Mouse (Mus musculus): ENCODE measurements around the gene Grb14.

The Grb14 gene

DNA sequence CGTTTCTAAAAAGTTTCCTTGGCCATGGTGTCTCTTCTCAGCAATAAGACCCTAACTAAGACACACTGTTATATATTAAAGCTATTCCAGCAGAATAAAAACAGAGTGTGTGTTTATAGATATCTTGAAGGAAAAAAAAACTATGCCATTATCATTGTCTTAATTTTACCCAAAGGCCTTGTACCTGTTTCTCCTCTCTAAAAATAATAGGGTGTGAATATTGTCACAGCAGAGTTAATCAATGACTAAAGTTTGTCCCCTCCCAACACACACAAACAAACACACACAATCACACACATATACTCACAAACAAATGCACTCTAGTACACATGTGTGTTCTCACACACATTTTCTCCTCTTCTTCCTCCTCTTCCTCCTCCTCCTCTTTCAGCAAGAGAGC lies at the start of gene Grb14:
Gene Grb14 (minus strand): TSS at position 101 of the 400 bp plus-strand sequence.
- in situ Hi-C loops (cut with MboI; ENCODE audit: low sequenced_read_pairs): no loop called here

DNA sequence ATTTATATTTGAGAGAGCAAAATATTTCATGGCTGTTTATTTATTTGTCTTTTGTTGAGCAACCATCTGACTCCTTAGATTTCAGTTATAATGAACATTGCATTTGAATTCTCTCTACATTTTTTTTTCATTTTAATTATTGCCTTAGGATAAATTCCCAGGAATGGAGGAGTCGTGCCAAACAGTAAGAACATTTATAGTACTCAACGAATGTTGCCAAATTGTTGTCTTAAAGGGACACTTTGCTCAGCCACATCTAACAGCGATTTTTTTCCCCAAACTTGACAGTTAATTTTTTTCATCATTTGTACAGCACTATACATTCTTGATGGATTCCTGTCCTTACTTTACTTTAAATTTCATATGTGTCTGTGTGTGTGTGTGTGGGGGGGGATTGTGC lies 47.4 kb upstream of the Grb14 start:
- in situ Hi-C loops (cut with MboI; ENCODE audit: low sequenced_read_pairs): no loop called here

DNA sequence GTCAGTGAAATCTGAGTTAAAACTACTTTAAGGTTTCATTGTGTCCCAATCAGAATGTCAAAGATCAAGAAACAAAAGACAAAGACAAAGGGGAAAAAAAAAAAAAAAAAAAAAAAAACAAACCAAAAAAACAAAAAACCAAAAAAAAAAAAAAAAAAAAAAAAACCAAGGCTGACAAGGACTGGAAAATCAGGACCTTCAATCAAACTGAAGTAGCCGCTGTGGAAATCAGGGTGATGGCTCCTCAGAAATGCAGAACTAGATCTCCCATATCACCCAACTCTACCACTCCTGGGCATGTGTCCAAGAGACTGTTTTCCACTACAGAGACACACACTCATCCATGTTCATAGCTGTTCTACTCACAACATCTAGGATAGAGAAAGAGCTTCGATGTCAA lies 29.0 kb upstream of the Grb14 start:
- in situ Hi-C loops (cut with MboI; ENCODE audit: low sequenced_read_pairs): no loop called here

DNA sequence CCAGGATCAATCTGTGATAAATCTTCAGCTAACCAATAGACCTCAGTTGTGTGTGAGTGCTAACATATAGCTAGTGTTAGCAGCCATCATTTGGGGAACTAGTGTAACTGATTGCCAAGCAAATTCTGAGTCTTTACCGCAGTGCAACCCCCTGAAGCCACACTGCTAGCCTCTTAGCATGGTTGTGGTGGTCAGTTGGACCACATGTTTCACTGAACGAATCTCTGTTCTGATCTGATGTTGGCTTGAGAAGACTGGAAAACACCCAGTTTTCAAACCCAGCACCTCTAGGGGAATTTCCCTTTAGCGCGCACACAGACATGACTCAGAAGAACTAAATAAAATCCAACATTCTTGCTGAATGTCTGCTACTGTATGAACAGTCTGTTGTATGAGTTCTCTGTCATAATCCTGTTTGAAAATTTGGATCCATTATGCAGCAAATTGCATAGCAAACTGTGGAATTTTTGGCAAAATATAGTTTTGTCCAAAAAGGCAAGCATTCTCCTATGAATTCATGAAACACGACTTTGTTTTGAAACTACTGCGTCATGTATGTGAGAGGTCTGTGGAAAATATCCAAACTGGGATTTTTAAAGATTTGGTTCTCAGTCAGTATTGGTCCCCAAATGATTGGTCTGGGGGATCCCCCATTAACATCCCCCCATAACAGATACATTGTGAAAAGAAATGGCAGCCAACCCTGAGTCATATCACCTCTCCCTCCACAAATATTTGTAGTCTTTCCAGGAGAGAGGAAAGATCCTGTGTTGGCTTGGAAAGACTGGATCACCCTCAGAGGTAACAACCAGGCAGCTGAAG lies 27.6 kb upstream of the Grb14 start:
- in situ Hi-C loops (cut with MboI; ENCODE audit: low sequenced_read_pairs): no loop called here

DNA sequence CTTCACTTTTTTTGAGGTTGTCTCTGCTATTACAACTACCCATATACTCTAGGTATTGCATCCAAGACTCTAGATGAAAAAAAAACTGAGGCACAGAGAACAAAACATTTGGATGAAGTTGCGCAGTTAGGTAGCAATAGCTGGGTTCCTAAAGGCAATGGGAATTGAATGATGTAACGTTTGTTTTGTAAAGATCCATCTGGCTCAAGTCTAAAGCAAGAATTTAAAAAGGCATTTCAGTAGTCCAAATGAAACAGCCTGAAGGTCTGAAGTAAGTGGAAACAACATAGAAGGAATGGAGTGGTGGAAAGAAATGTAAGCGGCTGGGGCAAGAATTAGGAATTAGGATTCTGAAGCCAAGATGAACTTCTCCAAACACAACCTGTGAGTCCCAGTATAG lies 26.0 kb upstream of the Grb14 start:
- in situ Hi-C loops (cut with MboI; ENCODE audit: low sequenced_read_pairs): no loop called here

DNA sequence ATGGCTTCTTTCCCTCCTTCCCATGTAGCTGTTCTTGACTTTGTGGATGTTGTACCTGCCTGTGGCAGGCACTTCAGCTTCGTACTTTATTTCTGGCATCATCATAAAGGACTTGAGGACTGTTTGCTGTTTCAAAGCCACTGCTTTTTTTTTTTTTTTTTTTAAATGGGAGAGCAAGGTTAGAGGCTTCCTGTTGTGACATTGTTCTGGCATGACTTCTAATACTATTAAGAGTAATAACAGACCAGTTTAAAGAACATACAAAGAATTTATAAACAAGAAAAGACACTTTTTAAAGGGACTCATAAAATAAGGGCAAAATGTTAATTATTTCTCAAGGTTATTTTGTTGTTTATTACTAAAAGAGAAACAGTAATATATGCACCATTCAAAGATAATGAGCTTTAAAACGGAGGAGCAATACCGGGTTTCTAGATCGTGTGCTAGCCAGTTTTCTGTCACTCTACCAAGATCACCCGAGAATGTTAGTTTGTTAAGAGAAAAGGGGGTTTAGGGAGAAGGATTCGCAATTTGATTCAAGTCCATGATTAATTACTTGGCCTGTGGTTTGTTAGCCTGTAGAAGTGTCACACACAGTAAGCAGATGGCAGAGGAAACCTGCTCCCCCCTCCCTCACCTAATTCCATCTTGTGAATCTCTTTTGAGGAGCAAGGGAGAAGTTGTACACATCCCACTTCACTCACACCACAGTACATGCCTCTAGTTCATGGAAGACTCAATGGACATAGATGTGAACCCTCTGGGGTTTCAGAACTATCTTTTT lies 23.6 kb upstream of the Grb14 start:
- in situ Hi-C loops (cut with MboI; ENCODE audit: low sequenced_read_pairs): no loop called here

DNA sequence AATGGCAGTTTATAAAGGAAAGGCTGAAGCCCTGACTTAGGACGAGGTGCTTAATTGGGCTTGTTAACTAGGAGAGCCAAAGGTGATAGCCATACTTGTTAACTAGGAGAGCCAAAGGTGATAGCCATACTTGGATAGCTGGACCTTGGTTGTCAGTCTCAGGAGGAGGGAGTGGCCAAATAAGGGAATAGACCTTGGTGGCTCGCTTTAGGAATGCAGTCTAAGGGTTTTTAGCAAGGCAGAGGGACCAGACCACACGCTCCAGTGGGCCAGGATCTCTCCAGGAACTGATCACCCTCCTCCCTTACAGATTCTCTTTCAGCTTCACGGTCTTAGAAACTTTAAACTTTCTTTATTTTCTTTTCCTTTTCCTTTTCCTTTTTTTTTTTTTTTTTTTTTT lies 13.4 kb upstream of the Grb14 start:
- in situ Hi-C loops (cut with MboI; ENCODE audit: low sequenced_read_pairs): no loop called here

DNA sequence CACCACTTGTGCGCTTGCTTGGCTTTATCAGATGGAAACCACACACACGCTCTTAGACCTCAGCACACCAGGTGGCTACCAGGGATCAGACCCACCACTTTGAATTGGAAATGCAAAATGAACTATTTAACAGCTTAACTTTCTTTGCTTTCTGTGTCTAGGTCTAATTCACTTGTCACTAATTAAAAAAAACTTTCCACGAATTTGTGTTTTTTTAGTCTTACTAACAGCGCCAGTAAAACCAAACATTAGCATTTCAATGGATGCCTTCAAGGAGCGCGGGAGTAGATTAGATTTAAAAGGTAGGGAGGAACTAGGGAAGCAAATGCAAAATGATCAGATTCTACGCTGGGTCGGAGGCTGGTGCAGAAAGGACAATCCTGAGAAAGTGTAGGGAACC lies 12.8 kb upstream of the Grb14 start:
- in situ Hi-C loops (cut with MboI; ENCODE audit: low sequenced_read_pairs): no loop called here

DNA sequence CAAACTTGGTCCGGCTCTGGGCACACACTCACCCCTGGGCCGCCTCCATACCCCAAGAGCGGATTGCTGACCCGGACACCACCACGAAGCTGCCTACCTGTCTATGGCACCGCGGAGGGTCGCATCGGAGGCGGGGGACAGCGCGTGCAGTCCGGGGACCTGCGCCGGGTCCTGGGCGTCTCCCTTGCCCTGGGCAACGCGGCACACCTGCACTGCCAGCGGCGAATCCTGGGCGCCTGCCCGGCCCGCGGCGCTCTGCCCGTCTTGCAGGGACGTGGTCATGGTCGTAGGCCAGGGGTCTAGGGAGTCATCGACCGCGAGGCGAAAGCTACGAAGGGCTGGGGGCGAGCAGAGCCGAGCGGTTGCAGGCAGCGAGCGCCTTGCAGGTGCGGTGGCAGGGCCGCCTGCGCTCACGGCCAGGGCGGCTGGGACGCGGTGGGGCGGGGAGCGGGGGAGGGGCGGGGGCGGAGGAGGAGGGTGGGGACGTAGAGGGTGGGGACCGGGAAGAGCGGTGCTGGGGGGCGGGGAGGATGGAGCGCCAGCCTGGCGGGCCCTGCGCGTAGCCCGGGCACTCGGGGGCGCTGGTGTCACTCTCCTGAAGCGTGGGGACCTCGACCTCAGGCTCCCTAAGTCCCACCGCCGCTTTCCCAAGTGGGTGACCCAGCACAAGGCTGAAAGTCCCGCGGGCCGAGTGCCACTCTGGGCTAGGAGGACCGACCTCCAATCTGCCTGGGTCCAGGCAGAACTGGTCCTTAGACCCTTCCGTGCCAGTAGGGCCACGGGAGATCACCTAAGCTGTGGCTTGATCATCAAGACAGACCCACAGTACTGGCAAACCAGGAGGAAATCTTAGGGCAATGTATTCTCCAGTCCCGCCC lies 2.2 kb downstream of the Grb14 start:
- in situ Hi-C loops (cut with MboI; ENCODE audit: low sequenced_read_pairs): no loop called here

DNA sequence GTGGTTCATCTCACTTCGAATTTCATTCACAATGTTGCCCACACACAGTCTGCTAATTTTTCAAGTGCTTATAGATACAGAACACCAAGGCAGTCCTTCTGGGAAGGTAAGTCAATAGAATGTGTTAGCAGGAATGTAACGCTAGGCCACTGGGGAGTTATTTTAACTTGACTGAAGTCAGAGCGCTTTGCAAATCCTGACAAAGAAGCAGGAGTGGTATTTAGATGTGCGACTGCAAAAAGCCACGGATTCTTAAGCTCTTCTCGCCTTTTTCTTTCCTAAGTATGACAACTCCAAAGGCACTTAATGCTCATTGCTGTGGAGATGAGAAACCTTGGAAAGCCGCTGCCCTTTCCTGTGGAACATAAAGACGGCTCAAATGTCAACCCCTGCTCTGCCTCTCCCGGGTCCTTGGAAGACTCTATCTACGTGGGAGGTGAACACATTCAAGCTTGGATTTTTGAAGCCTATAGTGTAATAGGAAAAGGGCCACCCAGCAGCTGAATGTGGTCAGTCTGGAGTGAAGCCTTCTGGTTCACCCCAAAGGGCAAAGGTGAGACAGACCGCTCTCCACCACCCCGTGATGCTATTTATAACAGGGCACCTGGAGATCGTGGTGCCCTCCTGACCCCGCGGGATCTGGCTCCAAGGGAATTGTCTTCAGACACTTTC lies 3.0 kb downstream of the Grb14 start:
- in situ Hi-C loops (cut with MboI; ENCODE audit: low sequenced_read_pairs): no loop called here

DNA sequence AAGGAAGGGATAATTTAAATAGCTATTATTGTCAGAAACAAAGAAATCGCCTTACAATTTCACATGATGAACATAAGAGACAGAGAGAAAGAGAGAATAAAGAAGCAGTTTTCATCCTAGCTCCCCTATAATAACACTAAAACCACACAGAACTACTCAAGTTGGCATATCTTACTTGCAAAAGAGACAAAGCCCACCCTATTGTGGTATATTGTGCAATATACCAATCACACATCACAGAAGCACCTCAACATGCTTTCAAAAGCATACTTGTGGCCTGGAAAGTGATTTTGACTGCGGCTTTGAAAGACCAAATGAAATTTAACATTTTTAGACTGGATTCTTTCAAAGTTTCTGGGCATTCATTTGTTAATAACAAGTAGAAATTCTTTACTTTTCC lies 7.4 kb downstream of the Grb14 start:
- in situ Hi-C loops (cut with MboI; ENCODE audit: low sequenced_read_pairs): no loop called here

DNA sequence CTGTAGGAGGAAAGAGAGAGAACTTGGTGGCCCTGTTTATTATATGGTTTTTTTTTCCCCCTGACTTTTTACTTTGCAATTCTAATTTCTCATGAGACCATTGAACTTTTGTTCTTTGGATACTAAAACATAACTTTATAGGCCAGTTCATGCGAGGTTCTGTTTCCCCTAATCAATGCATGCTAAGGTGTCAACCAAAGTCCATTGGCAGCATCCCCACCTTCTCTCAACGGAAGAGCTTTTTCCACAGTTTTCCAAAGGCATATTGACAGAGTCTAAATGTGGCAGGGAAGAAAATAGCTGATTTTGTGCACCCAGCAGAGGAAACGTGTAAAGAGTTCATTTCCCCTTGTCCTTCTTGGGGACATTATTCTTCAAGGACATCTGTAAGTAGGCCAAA lies 10.2 kb downstream of the Grb14 start:
- in situ Hi-C loops (cut with MboI; ENCODE audit: low sequenced_read_pairs): no loop called here

DNA sequence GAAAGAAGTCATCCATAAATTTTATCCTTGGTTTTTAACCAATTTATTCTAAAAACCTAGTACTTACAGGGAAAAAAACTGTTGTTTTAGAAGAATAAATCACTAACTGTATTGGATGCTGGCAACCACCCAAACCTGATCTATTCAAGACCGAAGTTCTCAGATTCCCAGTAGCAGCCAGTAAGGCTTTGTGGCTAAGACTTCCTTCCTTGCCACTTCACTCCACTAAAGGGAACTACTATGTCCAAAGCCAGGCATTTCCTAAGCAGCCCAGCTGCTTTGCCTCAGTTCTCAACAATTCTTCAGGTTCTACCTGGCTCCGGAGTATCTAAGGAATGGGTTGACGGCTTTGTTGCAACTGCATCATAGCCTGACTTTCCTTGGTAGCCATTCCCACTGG lies 14.7 kb downstream of the Grb14 start:
- in situ Hi-C loops (cut with MboI; ENCODE audit: low sequenced_read_pairs): no loop called here

DNA sequence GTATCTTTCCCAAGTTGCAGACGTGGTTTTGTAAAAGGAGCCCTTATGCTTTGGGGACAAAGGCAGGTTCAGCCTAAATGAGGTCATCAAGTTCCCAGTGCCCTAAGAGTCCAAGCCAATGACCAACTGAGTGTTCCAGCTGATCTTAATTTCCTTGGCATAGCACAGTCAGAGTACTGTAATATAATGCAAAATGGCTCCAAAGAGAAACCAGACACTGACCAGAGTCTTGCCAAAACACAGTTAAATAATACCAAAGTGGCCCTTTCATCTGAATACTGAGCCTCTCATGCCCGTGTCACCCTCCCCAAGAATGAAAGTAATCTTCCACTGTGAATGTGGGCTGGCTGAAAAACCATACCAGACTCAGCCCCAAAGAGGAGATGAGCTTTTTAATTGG lies 17.4 kb downstream of the Grb14 start:
- in situ Hi-C loops (cut with MboI; ENCODE audit: low sequenced_read_pairs): no loop called here

DNA sequence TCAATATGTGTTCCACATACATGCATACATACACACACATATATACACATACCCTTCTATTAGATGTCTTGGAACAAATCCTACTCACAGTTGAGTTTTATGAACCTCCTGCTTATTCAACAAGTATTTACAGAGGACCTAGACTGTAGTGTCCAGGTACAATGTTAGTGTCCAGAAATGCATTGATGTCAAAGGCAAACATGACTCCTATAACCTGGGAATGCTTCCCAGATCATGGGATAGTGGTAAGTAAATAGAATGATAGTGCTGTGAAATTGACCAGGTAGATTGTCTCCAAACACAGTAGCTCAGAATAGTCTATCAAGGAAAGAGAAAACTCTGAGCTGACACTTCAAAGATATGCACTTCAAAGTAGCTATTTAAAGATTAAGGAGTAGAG lies 19.7 kb downstream of the Grb14 start:
- in situ Hi-C loops (cut with MboI; ENCODE audit: low sequenced_read_pairs): no loop called here

DNA sequence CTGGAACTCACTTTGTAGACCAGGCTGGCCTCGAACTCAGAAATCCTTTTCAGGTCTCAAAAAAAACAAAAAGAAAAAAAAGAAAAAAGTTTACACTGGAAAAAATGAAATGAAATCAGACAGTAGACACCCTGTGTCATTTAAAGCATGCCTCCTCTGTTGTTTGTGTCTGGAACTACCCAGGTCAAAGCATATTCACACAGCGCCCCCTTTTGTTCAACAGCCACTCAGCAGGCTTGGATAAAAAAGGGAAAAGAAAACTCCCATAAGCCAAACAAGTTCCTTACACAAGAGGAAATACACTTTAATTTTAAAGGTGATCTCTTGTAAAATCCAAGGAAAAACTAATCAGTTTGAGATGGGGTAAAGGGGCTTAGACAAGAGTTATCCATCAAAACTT lies 21.4 kb downstream of the Grb14 start:
- in situ Hi-C loops (cut with MboI; ENCODE audit: low sequenced_read_pairs): no loop called here

DNA sequence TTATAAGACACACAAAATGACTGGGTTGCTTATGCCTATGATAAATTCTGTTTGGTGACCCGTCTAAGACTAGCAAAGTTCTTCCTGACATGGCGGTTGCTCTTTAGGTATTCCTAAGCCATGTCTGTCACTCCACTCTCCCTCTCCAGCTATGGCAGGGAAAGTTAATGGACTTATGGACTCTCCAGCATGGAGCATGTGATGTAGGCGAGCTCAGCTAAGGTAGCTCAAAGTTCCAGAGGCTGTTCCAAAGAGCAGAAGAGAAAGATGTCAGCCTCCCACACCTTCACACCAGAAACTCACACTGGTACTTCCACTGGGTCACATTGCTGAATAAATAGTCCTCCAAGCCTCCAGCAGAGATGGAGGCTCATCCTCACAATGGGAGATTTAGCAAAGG lies 22.2 kb downstream of the Grb14 start:
- in situ Hi-C loops (cut with MboI; ENCODE audit: low sequenced_read_pairs): no loop called here

DNA sequence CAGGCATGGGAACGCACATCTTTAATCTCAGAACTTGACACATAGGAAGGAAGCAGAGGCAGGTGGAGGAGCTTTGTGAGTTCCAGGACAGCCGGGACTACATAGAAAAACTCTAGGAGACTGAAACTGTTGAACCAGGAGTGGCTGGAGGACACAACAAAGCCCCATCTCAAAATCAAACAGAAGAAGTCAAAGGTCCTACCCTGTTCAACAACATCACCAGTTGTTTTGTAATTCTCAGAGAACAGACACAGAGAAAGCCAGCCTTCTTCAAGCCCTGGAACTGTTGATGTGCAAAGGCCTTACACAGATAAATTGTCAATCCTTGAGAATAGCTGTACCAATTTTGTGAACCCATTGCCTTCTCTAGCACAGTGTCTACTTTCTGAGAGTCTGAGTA lies 29.7 kb downstream of the Grb14 start:
- in situ Hi-C loops (cut with MboI; ENCODE audit: low sequenced_read_pairs): no loop called here

DNA sequence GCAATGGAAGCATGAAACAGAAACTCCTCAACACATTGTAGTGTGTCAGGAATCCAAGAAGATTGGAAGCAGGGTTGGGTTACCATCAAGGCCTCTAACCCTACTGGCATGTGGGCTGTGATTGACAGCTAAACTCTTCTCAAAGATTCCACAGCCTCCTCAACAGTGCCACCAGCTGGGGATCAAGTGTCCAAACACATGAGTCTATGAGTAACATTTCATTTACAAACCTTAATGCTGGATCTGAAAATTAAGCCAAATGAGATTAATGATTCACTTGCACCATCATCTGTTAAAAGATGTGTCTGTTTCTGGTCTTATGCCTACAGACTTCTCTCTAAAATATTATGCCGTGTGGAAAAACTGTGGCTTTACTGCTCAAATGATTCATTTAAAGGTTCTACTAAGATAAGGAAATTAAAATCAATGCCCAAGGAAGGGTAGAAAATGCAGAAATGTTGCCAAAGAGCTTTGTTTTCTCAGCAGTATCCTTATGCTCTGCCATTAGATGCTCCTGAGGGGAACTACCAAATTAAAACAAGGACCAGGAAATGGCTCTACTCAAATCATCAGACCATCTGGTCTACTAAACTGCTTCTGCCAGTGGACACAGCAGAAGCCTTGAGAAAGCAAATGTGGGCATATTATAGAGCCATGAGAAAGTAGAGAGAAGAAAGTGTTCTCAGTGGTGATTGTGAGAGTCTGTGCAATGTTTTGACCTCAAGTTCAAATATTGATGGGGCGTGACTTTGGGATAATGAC lies 35.2 kb downstream of the Grb14 start:
- in situ Hi-C loops (cut with MboI; ENCODE audit: low sequenced_read_pairs): no loop called here

DNA sequence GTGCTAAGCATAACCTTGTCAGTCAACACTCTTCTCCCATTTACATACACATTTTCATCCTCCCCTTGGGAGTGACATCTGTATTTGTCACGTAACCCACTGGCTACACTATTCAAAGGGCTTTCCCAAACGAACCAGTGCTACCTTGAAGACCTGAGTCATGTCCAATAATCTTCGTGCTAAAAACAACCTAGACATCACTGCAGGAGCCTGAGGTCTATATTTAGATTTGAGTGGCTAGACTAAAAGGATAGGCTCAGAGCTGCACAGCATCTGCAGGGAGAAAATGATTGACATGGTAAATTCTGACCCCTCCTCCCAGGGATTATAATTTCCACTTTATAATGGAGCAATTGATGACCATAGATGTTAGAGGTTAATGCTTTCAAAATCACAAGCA lies 37.0 kb downstream of the Grb14 start:
- in situ Hi-C loops (cut with MboI; ENCODE audit: low sequenced_read_pairs): no loop called here

Measured in CH12F3 (cell line).